Mouse (Mus musculus): Measurements from ENCODE around the gene Aanat.

The Aanat gene

GRCm38 (mm10) chr11:116586310-116586709, at the start of gene Aanat:
TSS of gene Aanat (plus strand) at chr11:116586432.
- DNase-seq (ENCODE audit: low read depth, low spot score) = no peak

- DNase-seq (ENCODE audit: low read depth, low spot score) = no peak
Measured at GRCm38 (mm10) chr11:116536685-116537084, 49.5 kb upstream of the Aanat start.

DNA sequence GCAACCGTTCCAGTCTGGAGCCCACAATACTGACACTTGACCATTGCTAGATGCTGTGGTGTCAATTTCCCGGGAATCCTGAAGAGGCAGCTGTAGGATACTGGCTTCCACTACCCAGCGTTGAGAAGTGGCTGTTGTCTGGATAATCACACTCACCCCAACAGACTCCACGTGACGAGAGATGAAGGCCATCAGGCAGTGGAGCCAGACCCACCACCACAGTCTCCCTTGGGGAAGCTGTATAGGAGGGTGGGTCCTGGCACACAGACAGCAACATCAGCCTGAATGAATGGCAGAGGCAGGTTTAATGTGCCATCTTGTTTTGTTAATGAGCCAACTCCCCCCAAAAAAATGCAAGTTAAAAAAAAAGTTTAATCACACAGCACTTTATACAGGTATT, 48.8 kb upstream of the Aanat start:
- no peak for DNase-seq (ENCODE audit: low read depth, low spot score)

GRCm38 (mm10) chr11:116538142-116538735, 48.0 kb upstream of the Aanat start:
- DNase-seq (ENCODE audit: low read depth, low spot score) = peak; percentile 59

GRCm38 (mm10) chr11:116541183-116541582, 45.0 kb upstream of the Aanat start:
- DNase-seq (ENCODE audit: low read depth, low spot score) = no peak

- DNase-seq (ENCODE audit: low read depth, low spot score) = no peak
Measured at GRCm38 (mm10) chr11:116543110-116543509, 43.1 kb upstream of the Aanat start.

DNA sequence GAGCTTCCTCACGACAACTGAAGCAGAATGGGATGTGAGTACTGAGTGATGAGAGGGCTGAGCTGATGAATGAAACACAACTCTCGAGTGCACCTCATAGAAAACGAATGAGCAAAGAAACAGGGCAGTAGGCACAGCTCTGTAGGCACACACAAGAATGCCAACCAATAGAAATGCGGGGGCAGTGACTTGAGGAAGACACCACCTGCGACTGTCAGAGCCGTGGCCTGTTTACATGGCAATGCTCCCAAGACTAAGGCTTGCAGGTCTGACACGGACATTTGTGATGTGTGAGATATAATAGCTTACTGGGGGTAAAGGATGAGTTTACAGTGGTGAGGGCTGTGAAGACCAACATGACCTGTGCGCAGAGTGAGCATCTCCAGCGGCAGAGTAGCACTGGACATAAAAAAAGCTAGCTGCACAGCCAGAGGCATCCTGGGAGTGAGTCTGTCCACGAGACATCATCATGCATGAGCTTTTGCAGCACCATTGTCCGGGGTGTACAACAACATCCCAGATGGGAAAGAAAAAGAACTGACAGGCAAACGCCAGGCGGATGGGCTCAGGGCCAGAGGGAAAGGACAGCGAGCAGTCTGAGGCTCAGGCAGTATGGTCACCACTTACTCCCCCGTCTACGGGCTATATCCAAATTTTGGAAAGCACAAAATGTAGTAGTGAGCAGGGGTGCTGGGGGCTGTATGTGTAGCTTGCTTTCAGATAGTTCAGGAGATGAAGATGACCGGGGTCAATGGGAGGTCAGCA, 38.8 kb upstream of the Aanat start:
- DNase-seq (ENCODE audit: low read depth, low spot score) = no peak

- DNase-seq (ENCODE audit: low read depth, low spot score) = no peak
Measured at GRCm38 (mm10) chr11:116548780-116549179, 37.5 kb upstream of the Aanat start.

DNA sequence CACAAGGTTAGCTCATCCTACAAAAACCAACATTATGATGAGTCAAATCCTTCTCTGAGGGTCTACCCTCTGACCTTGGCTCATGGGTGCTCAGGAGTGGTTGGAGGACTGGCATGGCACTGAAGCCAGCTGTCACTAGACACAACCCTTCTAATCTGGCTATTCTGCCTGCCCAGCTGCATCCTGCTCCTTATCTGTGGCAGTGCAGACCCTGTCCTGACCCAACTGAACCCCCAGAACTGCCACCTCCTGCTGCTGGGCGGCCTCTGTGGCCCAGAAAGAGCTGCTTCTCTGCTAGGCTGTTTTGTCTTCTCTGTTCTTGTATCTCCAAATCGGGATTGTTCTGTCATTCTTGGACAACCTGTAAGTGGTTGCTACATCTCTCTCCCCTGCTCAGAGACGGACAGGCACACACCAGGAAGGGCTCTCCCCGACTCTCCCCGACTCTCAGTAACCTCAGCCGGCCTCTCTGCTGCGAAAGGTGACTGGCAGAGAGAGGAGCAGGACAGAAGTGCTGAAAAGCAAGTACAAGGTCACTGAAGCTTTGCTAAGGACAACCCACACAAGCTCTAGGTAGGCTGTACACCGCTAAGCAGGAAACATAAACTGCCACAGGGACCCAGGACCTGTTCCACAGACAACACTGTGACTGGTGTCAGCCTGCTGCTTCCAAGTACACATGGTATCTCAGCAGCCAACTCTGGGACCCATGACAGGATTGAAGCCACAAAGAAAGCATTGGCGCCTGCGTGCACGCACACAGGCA, 36.8 kb upstream of the Aanat start:
- no peak for DNase-seq (ENCODE audit: low read depth, low spot score)

DNA sequence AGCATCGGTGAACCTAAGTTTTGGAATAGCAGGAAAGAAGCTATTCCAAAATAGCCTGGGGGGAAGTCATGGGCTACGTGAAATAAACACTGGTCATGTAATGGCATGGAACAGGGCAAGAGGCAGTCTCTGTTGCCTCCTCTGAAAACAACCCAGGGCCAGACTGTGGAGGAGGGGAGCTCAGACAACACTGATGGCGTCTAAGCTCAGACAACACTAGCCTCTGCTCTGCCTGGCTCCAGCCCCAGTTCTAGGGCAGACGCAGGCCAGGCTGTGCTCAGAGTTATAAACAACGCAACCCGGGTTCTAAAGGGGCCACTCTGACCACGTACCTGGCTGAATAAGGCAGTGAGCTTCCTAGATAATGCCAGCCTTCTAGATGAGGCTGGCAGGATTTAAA, 35.5 kb upstream of the Aanat start:
- DNase-seq (ENCODE audit: low read depth, low spot score) = no peak

DNA sequence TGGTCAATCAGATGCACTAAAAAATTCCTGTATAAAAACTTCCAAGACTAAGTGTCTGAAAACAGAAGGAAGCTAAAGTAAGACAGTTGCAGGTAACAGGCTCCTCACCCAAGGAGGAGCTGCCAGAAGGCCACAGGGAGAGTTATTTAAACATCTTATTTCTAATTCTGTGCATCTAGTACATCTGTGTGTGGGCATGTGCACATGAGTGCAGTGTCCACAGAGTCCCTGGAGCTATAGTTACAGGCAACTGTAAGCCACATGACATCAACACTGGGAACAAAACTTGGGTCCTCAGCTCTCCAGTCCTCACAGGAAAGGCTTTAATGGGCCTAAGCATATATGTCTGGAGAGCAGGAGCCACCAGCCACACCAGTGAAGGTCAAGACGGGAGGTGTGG, 34.0 kb upstream of the Aanat start:
- no peak for DNase-seq (ENCODE audit: low read depth, low spot score)

DNA sequence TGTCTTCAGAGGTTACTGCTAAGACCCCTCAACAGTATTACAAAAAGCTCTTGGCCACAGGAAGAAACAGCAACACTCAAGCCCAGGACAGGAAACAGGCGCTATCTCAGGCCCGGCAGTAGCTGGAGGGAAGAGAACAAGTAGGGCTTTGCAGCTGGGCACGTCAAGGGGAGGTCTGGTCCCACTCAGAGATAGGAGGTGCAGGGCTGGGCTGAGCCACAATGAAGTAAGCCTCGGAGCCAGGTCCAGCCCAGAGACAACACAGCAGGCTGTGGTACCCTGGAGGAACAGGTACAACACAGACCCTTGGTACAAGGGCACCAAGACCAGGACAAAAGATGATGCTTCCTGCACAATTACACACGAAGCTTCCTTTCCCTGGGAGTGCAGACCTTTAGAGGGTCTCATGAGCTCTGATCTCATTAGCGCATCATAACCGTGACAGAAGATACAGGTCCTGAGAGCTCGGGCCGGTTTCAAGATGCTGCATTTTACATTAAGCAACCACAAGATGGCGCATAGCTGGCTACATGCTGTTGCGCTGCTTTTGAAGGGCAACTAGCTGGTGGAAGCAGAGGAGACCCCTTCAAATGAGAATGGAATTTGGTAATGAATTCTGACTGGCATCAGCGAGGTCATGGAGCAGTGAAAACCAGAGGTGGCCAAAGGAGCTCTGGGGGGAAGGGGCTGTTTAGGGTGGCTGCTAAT, 31.9 kb upstream of the Aanat start:
- no peak for DNase-seq (ENCODE audit: low read depth, low spot score)

GRCm38 (mm10) chr11:116555572-116555971, 30.7 kb upstream of the Aanat start:
- no peak for DNase-seq (ENCODE audit: low read depth, low spot score)

- no peak for DNase-seq (ENCODE audit: low read depth, low spot score)
Measured at GRCm38 (mm10) chr11:116556308-116556707, 29.9 kb upstream of the Aanat start.

GRCm38 (mm10) chr11:116565283-116566041, 20.8 kb upstream of the Aanat start:
- no peak for DNase-seq (ENCODE audit: low read depth, low spot score)

- no peak for DNase-seq (ENCODE audit: low read depth, low spot score)
Measured at GRCm38 (mm10) chr11:116567531-116567930, 18.7 kb upstream of the Aanat start.

- no peak for DNase-seq (ENCODE audit: low read depth, low spot score)
Measured at GRCm38 (mm10) chr11:116570821-116571220, 15.4 kb upstream of the Aanat start.

DNA sequence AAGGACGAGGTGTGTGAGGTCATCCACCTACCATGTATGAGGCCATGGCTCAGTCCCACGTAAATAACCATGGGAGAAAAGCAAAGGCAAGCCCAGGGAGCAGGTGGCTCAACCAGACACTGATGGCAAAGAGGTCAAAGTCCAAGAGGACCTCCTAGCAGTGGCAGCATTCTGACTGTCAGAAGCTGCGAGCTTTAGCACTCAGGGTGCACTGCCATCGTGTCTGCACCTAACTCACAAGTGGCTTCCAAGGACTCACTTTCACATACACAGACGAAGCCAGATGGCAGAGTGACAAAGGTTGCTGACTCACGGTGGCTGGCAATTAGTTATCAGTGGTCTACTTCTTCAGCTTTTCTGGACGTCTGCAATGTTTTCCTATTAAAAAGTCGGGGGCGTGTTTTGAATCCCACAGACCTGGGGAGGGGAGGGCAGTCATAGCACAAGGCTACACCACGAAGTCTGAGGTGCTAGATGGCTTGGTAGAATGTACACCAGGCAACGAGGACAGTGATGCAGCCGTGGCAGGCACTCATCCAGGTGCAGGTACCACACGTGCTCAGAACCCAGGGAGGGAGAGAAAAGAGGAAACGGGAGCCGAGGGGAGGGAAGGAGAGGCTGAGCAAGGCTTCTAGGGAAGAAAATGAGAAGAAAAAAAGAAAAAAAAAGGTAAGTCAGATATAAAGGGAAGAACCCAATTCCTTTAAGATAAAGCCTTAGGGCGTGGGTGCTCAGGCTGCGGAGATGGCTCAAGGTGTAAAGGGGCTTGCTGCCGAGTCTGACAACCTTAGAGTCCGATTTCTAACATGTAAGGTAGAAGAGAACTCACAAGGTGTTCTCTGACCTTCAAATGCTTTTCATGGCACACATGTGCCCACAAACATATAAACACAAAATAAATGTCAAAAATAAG, 14.2 kb upstream of the Aanat start:
- DNase-seq (ENCODE audit: low read depth, low spot score) = peak; percentile 81

DNA sequence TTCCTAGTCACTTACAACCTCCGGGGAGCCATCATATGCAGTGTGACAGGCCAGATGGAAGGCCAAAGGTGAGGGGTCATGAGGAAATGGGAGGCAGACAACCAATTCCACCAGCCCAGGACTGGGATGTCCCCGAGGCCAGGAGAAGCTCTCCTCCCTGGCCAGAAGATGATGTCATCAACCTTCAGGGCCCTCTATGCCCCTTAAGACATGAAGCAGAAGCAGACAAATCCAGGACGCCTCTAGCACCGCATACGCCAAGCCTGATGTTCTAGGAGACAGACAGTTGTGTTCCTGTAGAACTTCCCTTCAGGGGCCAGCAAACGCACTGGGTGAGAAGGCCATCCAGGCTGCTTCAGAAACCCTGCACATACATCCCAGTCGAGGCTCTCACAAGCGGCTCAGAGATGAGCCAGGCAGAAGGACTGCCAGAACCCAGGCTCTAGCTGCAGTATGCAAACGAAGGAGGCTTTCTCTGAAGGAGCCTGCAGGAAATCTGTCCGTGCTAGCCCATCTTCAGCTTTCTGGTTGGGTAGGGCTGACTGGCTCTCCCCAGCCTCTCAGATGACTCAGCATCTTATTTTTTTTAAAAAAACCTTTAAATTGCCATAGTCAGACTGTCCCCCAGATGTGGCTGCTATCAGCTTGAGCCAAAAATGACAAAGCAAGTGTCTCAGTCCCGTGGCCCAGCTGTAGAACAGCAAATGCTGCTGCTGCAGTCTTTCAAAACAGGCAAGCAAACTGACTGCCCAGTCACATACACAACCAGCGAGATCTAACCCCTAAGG, 13.3 kb upstream of the Aanat start:
- DNase-seq (ENCODE audit: low read depth, low spot score) = peak; percentile 83

Measured in c-Kit-negative CD71-positive TER-119-positive erythroid progenitor cells, embryonic 14.5 days (primary cell).